Mouse (Mus musculus) naive thymus-derived CD4-positive, alpha-beta T cell, adult 2 months (primary cell): Measurements from ENCODE around the gene Dand5.
A peak's percentile ranks its signal among the peaks of the same experiment; 100 is the strongest.

ENCODE experiments used
- DNase-seq: peaks from one replicate; pipeline ENCODE4 v3.0.0-alpha.2; 2011; ENCODE audit warnings: low read depth

Dand5 gene

GRCm38 (mm10) chr8:84822723-84823122 is at the start of gene Dand5:
Dand5 (minus strand) TSS chr8:84822823.
- no peak for DNase-seq

DNA sequence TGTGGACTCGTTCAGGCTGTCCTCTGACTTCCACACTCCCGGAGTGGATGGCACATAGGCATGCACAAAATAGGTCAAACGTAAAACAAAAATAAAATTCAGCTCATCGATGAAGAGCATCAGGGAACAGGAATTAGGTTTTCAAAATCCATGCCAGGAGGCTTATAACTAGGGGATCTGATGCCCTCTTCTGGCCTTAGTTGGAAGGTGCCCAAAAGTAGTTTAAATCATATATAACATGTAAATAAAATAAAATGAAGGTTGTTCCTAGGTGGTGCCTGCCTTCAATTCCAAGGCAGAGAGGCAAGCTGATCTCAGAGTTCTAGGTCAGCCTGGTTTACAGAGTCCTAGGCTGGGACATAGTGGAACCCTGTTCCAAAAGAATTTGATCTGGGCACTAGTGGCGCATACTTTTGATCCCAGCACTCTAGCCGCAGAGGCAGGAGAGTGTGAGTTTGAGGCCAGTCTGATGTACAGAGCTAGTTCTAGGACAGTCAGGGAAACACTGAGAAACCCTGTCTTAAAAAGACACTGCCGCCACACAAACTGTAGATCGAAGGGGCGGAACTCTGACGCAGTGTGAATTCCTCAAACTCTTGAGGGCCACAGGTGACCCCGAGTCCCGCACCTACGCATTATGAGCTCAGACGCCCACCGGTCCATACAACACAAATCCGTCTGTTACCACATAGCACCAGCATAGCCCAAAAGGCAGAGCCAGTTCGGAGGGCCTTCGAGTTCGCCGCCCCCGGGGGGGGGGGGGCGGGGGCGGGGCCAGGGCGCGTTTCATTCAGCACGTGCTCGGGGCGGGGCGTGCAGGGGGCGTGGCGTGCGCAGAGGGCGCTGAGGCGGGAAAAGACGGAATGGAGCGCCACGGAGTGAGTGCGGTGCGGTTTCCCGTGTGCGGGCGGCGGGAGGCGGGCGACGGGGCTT is 49.0 kb upstream of the Dand5 start, which contains the start of gene Syce2:
Gene Syce2 (plus strand): TSS at position 736 of the 933 bp plus-strand sequence.
- peak; percentile 92 for DNase-seq

GRCm38 (mm10) chr8:84856864-84857441 is 34.3 kb upstream of the Dand5 start, which contains the start of gene Farsa:
Farsa (plus strand) TSS chr8:84856989.
- DNase-seq = peak; percentile 94

DNA sequence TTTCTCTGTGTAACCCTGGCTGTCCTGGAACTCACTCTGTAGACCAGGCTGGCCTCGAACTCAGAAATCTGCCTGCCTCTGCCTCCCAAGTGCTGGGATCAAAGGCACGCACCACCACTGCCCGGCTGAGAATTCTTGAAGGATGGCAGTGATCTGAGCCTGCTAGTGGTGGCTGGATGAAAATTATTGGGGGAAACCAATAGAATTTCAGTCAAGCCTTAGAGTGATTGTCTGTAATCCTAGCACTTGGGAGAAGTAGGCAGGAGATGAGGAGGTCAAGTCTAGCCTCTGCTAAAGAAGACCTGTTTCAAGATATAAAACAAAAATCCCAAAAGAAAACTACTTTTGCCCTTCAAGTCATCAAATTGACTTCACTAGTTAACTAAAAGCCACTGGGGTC is 33.8 kb upstream of the Dand5 start:
- no peak for DNase-seq

DNA sequence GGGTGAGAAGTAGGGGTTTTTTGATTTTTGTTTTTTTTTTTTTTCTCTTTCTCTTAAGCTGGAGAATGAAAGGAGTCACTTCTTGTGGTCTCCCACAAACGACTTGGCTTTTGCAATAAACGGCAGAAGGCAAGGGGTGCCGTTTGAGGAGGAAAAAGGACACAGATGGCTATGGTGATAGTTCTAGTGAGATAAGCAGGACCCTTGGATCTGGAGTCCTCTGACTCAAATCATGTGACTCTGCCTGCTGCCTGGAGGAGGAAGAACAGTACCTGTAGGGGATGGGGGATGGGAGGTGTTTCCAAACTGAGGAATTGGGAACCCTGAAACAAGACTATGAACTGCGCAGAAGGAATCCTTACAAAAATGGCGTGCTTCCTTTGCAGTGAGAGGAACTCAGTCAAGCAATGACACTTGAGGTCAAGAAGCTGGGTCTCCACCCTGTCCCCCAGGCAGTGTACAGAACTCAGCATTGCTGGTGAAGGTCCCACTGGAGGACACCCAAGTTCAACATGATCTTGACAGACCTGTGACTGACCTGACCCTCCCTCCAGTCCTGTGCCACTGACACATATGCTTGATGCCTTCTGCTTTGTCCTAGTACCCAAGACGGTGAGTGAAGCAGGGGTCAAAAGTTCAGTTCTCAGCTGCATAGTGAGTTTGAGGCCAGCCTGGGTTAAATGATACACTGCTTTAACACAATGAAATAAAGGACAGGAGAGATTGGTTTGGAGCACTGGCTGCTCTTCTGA is 25.2 kb upstream of the Dand5 start:
- DNase-seq = peak; percentile 73

DNA sequence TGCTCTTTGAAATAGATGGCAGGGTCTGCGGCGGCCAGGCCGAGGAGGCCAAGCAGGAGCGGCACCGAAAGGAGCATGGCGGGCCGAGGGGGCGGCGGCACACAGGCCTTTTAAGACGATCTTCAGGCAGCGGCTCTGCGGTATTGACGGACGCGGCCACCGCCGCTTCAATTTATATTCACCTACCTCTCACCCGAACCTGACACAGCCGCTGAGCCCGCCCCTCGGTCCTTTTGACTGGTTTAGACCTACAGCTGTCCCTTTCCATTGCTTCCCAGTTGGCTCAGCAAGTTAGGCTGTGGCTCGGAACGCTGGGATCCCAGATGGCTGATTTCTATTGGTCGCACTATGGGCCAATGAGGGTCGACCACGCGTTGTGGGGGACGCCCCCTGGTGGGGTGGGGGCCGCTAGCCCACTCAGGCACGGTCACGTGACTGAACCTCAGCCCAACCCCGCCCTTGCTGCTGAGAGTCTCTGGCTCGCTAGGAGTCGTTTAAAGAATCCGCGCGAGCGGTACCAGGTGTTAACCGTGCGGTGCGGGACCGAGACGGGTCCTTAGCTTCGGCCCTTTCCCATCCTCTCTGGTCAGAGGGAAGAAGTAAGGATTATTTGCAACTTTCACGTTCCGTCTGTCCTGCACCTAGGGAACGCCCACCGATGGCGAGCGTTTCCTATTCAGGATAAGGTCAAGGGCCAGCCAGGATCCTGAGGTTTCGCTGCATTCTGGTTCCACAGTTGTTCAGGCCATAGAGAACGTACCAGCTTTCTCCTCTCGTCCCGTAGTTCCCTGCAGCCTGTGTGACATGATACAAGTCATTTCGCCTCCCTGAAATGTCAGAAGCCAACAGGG is 24.3 kb upstream of the Dand5 start, which contains the start of gene Calr:
Gene Calr (minus strand): TSS at position 213 of the 851 bp plus-strand sequence.
- peak; percentile 99 for DNase-seq

DNA sequence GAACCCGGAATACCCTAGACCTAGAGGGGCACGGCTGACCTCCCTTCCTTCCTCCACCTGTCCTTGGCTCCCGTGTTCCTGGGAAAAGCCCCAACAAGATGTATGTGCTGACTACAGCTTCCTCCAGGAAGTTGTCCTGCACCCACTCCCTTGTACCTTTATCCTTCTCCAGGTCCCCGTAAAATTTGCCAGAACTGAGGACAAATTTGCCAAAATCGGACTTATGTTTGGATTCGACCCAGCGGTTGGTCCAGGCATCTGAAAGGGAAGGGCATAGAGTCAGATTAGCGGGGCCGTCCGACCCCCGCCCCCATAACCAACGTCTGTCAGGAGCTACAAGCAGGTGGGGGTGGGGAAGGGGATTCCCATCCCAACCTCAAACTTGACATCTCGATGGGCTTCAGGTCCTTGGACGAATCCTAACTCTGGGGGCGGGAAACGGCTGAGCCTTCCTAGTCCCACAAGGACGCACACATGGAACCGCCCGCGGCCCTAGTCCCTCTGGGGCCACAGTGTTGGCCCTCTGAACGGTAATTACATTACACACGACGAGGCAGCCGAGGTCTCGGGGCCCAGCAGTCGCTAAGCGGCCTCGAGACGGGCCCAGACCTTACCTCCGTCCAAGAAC is 23.6 kb upstream of the Dand5 start:
- no peak for DNase-seq

- peak; percentile 34 for DNase-seq
Measured at GRCm38 (mm10) chr8:84845355-84846093, 22.9 kb upstream of the Dand5 start.

GRCm38 (mm10) chr8:84844397-84845070 is 21.9 kb upstream of the Dand5 start:
- peak; percentile 39 for DNase-seq

DNA sequence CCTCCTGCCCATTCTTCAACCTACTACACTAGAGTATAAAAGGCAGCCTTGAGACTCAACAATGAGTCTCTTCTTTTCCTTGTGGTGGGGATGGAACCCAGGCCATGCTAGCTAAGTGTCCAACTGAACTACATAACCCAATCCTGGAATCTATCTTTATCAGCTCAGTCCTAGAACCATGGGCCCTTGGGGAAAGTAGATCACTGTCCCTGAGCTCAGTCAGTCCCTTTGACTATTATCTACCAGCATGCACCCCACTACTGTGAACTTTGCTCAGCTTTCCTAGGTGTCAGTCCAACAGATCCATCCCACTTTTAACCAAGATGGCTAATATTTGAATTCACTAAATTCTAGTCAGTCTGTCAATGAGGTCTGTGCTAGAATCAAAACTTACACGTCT is 18.9 kb upstream of the Dand5 start:
- no peak for DNase-seq

GRCm38 (mm10) chr8:84840248-84840999 is 17.8 kb upstream of the Dand5 start, which contains the start of gene Rad23a:
Rad23a (minus strand) TSS chr8:84840665.
- peak; percentile 97 for DNase-seq

GRCm38 (mm10) chr8:84839875-84840247 is 17.2 kb upstream of the Dand5 start:
- DNase-seq = no peak

DNA sequence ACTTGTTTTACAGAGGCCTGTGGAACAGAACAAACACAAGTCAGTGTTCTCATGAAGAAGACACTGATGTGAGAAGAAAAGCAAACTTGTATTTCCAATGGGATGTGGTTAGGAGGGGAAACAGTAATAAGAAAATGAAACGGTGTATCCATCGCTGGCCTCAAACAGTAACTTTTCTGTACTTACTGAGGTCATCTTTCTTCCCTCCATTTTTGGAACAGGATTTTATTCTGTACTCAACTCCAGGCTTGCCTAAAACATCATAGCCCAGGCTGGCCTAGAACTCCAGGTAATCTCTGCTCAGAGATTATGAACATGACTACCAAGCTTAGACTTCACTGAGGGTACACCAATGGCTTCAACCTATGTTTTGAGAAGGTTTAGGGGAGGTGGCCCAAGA is 16.8 kb upstream of the Dand5 start:
- DNase-seq = no peak

DNA sequence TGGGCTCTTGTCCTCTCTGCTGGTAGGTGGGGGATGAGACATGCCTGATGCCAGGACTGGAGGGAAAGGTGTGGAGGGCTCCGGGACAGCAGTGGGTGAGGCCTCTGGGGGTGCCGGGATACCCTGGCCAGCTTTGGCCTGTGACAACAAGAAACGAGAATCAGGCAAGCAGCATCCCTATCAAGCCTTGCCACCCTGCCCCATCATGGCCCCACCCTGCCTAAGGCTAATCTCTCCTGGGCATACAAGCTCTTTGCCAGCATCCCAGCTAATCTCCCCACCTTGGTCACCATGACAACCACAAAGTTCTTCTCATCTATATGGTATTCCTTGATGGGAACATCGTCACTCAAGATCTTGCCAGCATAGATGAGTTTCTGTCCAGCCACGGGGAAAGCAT is 15.9 kb upstream of the Dand5 start:
- DNase-seq = no peak

GRCm38 (mm10) chr8:84837912-84838470 is 15.4 kb upstream of the Dand5 start:
- no peak for DNase-seq

GRCm38 (mm10) chr8:84837149-84837911 is 14.7 kb upstream of the Dand5 start:
- no peak for DNase-seq
